Mouse (Mus musculus): ENCODE results near the gene Spag7.

Spag7 gene

GRCm38 (mm10) chr11:70681170-70681569 lies 12.0 kb upstream of the Spag7 start:
- DNase-seq (ENCODE audit: low read depth, low spot score), result no peak

GRCm38 (mm10) chr11:70679894-70680293 lies 10.7 kb upstream of the Spag7 start:
- no peak for DNase-seq (ENCODE audit: low read depth, low spot score)

- DNase-seq (ENCODE audit: low read depth, low spot score), result no peak
Observed at GRCm38 (mm10) chr11:70679361-70679760, 10.1 kb upstream of the Spag7 start.

- no peak for DNase-seq (ENCODE audit: low read depth, low spot score)
Observed at GRCm38 (mm10) chr11:70678576-70678975, 9.4 kb upstream of the Spag7 start.

- DNase-seq (ENCODE audit: low read depth, low spot score), result no peak
Observed at GRCm38 (mm10) chr11:70678092-70678491, 8.9 kb upstream of the Spag7 start.

GRCm38 (mm10) chr11:70674501-70674900 lies 5.3 kb upstream of the Spag7 start:
- DNase-seq (ENCODE audit: low read depth, low spot score), result no peak

GRCm38 (mm10) chr11:70674014-70674413 lies 4.8 kb upstream of the Spag7 start:
- no peak for DNase-seq (ENCODE audit: low read depth, low spot score)

- no peak for DNase-seq (ENCODE audit: low read depth, low spot score)
Observed at GRCm38 (mm10) chr11:70671333-70672047, 2.3 kb upstream of the Spag7 start.

- DNase-seq (ENCODE audit: low read depth, low spot score), result no peak
Observed at GRCm38 (mm10) chr11:70670483-70670882, 1.3 kb upstream of the Spag7 start.

GRCm38 (mm10) chr11:70669582-70670345 lies 548 bp upstream of the Spag7 start:
- DNase-seq (ENCODE audit: low read depth, low spot score), result peak; percentile 85

- DNase-seq (ENCODE audit: low read depth, low spot score), result peak; percentile 99
Observed at GRCm38 (mm10) chr11:70668335-70668770, 863 bp downstream of the Spag7 start.

- no peak for DNase-seq (ENCODE audit: low read depth, low spot score)
Observed at GRCm38 (mm10) chr11:70667271-70668150, 1.7 kb downstream of the Spag7 start.

GRCm38 (mm10) chr11:70666687-70667086 lies 2.5 kb downstream of the Spag7 start:
- no peak for DNase-seq (ENCODE audit: low read depth, low spot score)

GRCm38 (mm10) chr11:70664741-70665140 lies 4.5 kb downstream of the Spag7 start:
- DNase-seq (ENCODE audit: low read depth, low spot score), result no peak

- no peak for DNase-seq (ENCODE audit: low read depth, low spot score)
Observed at GRCm38 (mm10) chr11:70663957-70664356, 5.3 kb downstream of the Spag7 start.

- no peak for DNase-seq (ENCODE audit: low read depth, low spot score)
Observed at GRCm38 (mm10) chr11:70663101-70663500, 6.1 kb downstream of the Spag7 start.

GRCm38 (mm10) chr11:70660571-70660970 lies 8.6 kb downstream of the Spag7 start:
- no peak for DNase-seq (ENCODE audit: low read depth, low spot score)

- no peak for DNase-seq (ENCODE audit: low read depth, low spot score)
Observed at GRCm38 (mm10) chr11:70658942-70659341, 10.3 kb downstream of the Spag7 start.

- DNase-seq (ENCODE audit: low read depth, low spot score), result no peak
Observed at GRCm38 (mm10) chr11:70658521-70658920, 10.7 kb downstream of the Spag7 start.

GRCm38 (mm10) chr11:70657991-70658390 lies 11.2 kb downstream of the Spag7 start:
- DNase-seq (ENCODE audit: low read depth, low spot score), result no peak

GRCm38 (mm10) chr11:70657573-70657972 lies 11.6 kb downstream of the Spag7 start:
- DNase-seq (ENCODE audit: low read depth, low spot score), result no peak

GRCm38 (mm10) chr11:70656964-70657363 lies 12.3 kb downstream of the Spag7 start, which contains the start of gene Eno3:
Gene Eno3 (plus strand): TSS chr11:70657202.
- no peak for DNase-seq (ENCODE audit: low read depth, low spot score)
